Mouse (Mus musculus) CH12.LX (cell line): ENCODE measurements around the gene Jun. TPM values are rescaled to one million over a fixed set of nuclear protein-coding genes. Genes with fewer than 3 reads are reported as not detected.

Source experiments
- DNase-seq: peaks from one replicate; pipeline ENCODE4 v3.0.0-alpha.2; 2013; ENCODE audit errors: extremely low read depth
- H3K27ac ChIP-seq: 2 replicates; pipeline ENCODE4 v1.5.1; 2012; ENCODE audit warnings: low read depth, mild to moderate bottlenecking, control low read depth, moderate library complexity; ENCODE audit not compliant: insufficient read depth
- H3K27me3 ChIP-seq: replicated peaks from 2 replicates; pipeline ENCODE3; 2012; ENCODE audit warnings: inconsistent platforms
- H3K36me3 ChIP-seq, 2 experiments: replicated peaks in 1 of 2; 2 replicates each; pipeline versions ENCODE3 to v1.6.1; 2012; ENCODE audit warnings: inconsistent platforms in 1 of 2, low read length in 1 of 2, mild to moderate bottlenecking in 1 of 2, mixed read lengths in 1 of 2, moderate library complexity in 1 of 2; ENCODE audit not compliant: control insufficient read depth in 1 of 2, insufficient read depth in 1 of 2
- H3K4me1 ChIP-seq, 2 experiments: 2 replicates each; pipeline ENCODE4 v1.6.1; 2012; ENCODE audit warnings: inconsistent platforms in 1 of 2, moderate library complexity in 1 of 2; ENCODE audit not compliant: insufficient read depth in 2 of 2, control insufficient read depth in 1 of 2
- H3K4me2 ChIP-seq: 2 replicates; pipeline ENCODE4 v1.6.1; 2012; ENCODE audit warnings: low read depth, mild to moderate bottlenecking, control low read depth; ENCODE audit not compliant: poor library complexity, insufficient read depth, severe bottlenecking
- H3K4me3 ChIP-seq, 3 experiments: fragments of 150-350 bp in 1 of 3; sonication (generic) in 1 of 3; replicated peaks in 1 of 3; 2 replicates each; pipeline versions ENCODE3 to v1.5.1; 2011 to 2012; ENCODE audit warnings: low read depth in 2 of 3, low read length in 2 of 3, mild to moderate bottlenecking in 2 of 3, moderate library complexity in 2 of 3, control low read depth in 1 of 3, improper control_type of control experiment in 1 of 3, inconsistent platforms in 1 of 3, mixed read lengths in 1 of 3; ENCODE audit not compliant: poor library complexity in 1 of 3
- H3K79me2 ChIP-seq: replicated peaks from 2 replicates; pipeline ENCODE4 v1.6.1; 2012; ENCODE audit warnings: mild to moderate bottlenecking, moderate library complexity; ENCODE audit not compliant: control insufficient read depth, poor library complexity, insufficient read depth, severe bottlenecking; ENCODE audit errors: extremely low read depth
- H3K9ac ChIP-seq: 2 replicates; pipeline ENCODE4 v1.6.1; 2012; ENCODE audit warnings: low read depth, mild to moderate bottlenecking, control low read depth, moderate library complexity; ENCODE audit not compliant: insufficient read depth
- H3K9me3 ChIP-seq: replicated peaks from 2 replicates; pipeline ENCODE3; 2012; ENCODE audit warnings: low read length, inconsistent platforms, mixed read lengths
- CTCF ChIP-seq, 2 experiments: IDR thresholded peaks in 1 of 2; conservative IDR thresholded peaks in 1 of 2; 2 replicates each; pipeline ENCODE4 v1.5.1; 2011 to 2012; ENCODE audit warnings: low read depth in 2 of 2, low read length in 2 of 2, improper control_type of control experiment in 1 of 2, inconsistent platforms in 1 of 2, mild to moderate bottlenecking in 1 of 2, moderate library complexity in 1 of 2
- E2F4 ChIP-seq: IDR thresholded peaks from 2 replicates; pipeline ENCODE4 v1.6.1; 2011; ENCODE audit warnings: low read depth, low read length, improper control_type of control experiment; ENCODE audit not compliant: insufficient replicate concordance
- IRF4 ChIP-seq: IDR thresholded peaks from 2 replicates; pipeline ENCODE4 v1.6.1; 2014; ENCODE audit warnings: low read depth, mild to moderate bottlenecking, inconsistent platforms, low read length, improper control_type of control experiment
- JUND ChIP-seq: conservative IDR thresholded peaks from 2 replicates; pipeline ENCODE4 v1.6.1; 2011; ENCODE audit warnings: low read depth, low read length, improper control_type of control experiment
- MAFK ChIP-seq: IDR thresholded peaks from 2 replicates; pipeline ENCODE4 v1.6.1; 2011; ENCODE audit warnings: low read length, improper control_type of control experiment; ENCODE audit not compliant: insufficient replicate concordance
- MXI1 ChIP-seq: IDR thresholded peaks from 2 replicates; pipeline ENCODE4 v1.6.1; 2011; ENCODE audit warnings: mild to moderate bottlenecking, low read depth, low read length, improper control_type of control experiment
- POLR2AphosphoS2 ChIP-seq: IDR thresholded peaks from 2 replicates; pipeline ENCODE4 v1.6.1; 2011; ENCODE audit warnings: low read depth, low read length, improper control_type of control experiment
- RAD21 ChIP-seq: IDR thresholded peaks from 2 replicates; pipeline ENCODE4 v1.6.1; 2011; ENCODE audit warnings: low read depth, mild to moderate bottlenecking, low read length, improper control_type of control experiment, moderate library complexity
- SMC3 ChIP-seq: IDR thresholded peaks from 2 replicates; pipeline ENCODE4 v1.6.1; 2011; ENCODE audit warnings: low read depth, low read length, improper control_type of control experiment
- TBP ChIP-seq: conservative IDR thresholded peaks from 2 replicates; pipeline ENCODE4 v1.6.1; 2011; ENCODE audit warnings: low read depth, low read length, improper control_type of control experiment
- TCF12 ChIP-seq: IDR thresholded peaks from 2 replicates; pipeline ENCODE4 v1.6.1; 2014; ENCODE audit warnings: low read depth, mild to moderate bottlenecking, inconsistent platforms, low read length, improper control_type of control experiment
- ZMIZ1 ChIP-seq: IDR thresholded peaks from 2 replicates; pipeline ENCODE4 v1.6.1; 2012; ENCODE audit warnings: low read depth, mild to moderate bottlenecking, inconsistent platforms, low read length, improper control_type of control experiment
- ZNF384 ChIP-seq: IDR thresholded peaks from 2 replicates; pipeline ENCODE4 v1.6.1; 2012; ENCODE audit warnings: low read depth, low read length, improper control_type of control experiment, inconsistent platforms
- dilution Hi-C: fragments of 300-500 bp; cut with MboI; formaldehyde crosslinking; loops from 2 replicates; pipeline ENCODE4 v1.14.3; 2020; ENCODE audit warnings: low sequenced_read_pairs; ENCODE audit not compliant: extremely low pct_unique_long_range_greater_than_20kb, extremely low pct_ligation_motif_present
- in situ Hi-C: fragments of 300-500 bp; cut with MboI; formaldehyde crosslinking; loops from 3 replicates; pipeline ENCODE4 v1.14.3; 2019; ENCODE audit warnings: low sequenced_read_pairs, low pct_ligation_motif_present, low pct_unique_long_range_greater_than_20kb, mixed read lengths
- polyA plus RNA-seq: library from polyadenylated mRNA; unstranded; fragments of >175 nt; gene quantifications from 2 replicates; pipeline ENCODE4 v1.2.1, GENCODE M21; 2012; ENCODE audit warnings: low read depth; ENCODE audit not compliant: insufficient read length
- total RNA-seq, 2 experiments: library from RNA; depleted of rRNA; stranded (reverse); fragments of 300-350 nt in 1 of 2; fragments of >200 nt in 1 of 2; gene quantifications; 2 replicates each; pipeline ENCODE4 v1.2.3; 2012 to 2014

Gene Jun
- total and polyA plus RNA-seq, 3 experiments, result 7.2 to 15.0 (median 10.4) TPM

DNA sequence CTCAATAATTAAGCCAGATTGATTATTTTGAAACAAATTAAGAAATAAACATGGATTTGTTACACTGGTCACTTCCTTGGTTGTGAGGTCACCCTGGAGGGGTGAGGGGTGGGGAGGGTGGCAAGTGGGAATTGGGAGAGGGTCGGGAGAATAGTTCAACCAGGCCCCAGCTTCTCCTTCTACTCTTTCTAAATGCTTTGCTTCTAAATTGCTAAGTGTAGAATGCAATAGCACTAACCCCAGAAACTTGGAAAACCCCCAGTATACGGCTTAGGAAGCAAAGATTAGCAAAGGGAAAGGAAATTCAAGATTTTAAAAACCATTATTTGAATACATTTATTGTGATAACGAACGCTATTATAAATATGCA, 3.3 kb downstream of the Jun start:
- Histone ChIP-seq H3K4me3 (no peak overlapping the region), H3K4me2 (no peak overlapping the region)

DNA sequence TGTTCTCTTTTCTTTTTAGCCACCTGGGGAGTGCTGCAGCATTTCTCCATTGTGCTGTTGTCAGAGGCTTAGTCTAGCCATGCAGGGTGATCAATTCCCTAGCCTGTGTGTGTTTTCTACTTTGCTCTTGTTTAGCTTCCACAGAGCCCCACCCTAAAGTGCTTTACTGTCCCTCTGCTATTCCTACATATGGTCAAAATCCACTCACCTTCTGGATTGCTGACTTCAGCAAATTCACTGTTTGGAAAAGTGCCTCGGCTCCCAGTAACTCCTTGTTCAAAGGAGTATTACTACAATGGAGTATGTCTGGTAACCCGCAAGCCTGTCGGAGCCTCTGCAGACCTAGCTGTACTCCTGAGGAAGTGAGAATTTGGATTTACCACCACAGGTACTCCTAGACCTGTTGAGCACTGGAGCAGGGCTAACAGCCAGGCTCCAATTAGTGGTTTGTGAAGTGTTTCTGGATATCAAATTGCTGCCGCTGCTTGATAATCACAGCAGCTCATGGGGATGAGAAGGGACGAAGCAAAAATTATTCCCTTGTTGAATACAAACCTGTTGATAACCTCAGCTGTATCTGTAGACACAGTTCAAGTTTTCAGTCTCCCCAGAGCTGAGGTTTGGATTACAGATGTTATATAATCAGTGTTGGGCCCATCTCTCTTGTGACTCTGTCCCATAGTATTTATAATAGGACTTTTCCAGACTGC, 3.8 kb downstream of the Jun start:
- Histone ChIP-seq H3K4me1 (peaks cover 0 to 9% of the 10 kb centered on the region in 2 experiments; a peak in 3 of 4 replicates), H3K4me2 (no peak overlapping the region), H3K9me3 (no peaks in the 10 kb centered on the region), H3K4me3 (no peak overlapping the region), H3K36me3 (peaks cover 0 to 8% of the 10 kb centered on the region in 2 experiments), H3K79me2 (peaks cover 18% of the 10 kb centered on the region), H3K9ac (no peak overlapping the region), H3K27me3 (no peaks in the 10 kb centered on the region), H3K27ac (no peak overlapping the region)
- TF ChIP-seq POLR2AphosphoS2 (0 out of 2 replicates have a peak, but pooled peaks have one; percentile 14), JUND (no peak), MAFK (peak; percentile 81; the same call in 1 of the 2 replicates)
- in situ Hi-C loops (no loop called here), dilution Hi-C loops (no loop called here)
- DNase-seq, result no peak

More for the DNA sequence above, 3.3 kb downstream of the Jun start:
- H3K9ac ChIP-seq, result no peak overlapping the region
- in situ Hi-C loops, result no loop called here
- TF ChIP-seq MXI1 (no peak), TCF12 (no peak), ZMIZ1 (no peak), TBP (no peak)
- TF ChIP-seq, all 38 proteins: peak for 0
- dilution Hi-C loops, result no loop called here
- no peaks in the 10 kb centered on the region for H3K27me3 ChIP-seq
- peaks cover 0 to 8% of the 10 kb centered on the region in 2 experiments for H3K36me3 ChIP-seq
- H3K79me2 ChIP-seq, result peaks cover 18% of the 10 kb centered on the region
- H3K4me1 ChIP-seq, result peaks cover 0 to 9% of the 10 kb centered on the region in 2 experiments; a peak in 3 of 4 replicates
- DNase-seq, result no peak
- H3K9me3 ChIP-seq, result no peaks in the 10 kb centered on the region
- H3K27ac ChIP-seq, result no peak overlapping the region

DNA sequence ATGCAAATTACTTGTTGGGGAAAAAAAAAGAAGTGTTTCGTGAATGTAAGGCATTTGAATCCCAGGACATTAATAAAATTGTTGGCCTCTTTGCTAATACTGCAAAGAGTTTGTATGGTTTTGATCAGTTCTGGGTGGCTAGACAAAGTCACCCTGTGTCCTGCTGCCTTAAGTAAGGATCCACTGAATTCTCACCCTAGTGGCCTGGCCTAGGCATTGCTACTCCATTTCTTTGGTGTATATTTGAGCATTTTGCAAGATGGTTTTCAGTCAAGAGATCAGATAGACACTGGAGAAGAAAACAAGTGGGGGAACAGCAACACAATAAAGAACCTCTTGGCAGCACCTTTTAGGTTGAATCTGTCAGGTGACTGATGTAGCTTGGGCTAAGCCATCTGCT, 6.9 kb downstream of the Jun start:
- DNase-seq, result peak; percentile 41
- no peaks in the 10 kb centered on the region for H3K9me3 ChIP-seq
- no peaks in the 10 kb centered on the region for H3K27me3 ChIP-seq
- in situ Hi-C loops, result no loop called here
- peaks cover 0 to 9% of the 10 kb centered on the region in 2 experiments; a peak in 3 of 4 replicates for H3K4me1 ChIP-seq
- no peak overlapping the region for H3K9ac ChIP-seq
- H3K4me3 ChIP-seq, result no peak overlapping the region
- H3K36me3 ChIP-seq, result peaks cover 0 to 5% of the 10 kb centered on the region in 2 experiments
- no peak overlapping the region for H3K27ac ChIP-seq
- H3K4me2 ChIP-seq, result no peak overlapping the region
- H3K79me2 ChIP-seq, result peaks cover 6% of the 10 kb centered on the region
- dilution Hi-C loops, result no loop called here
- TF ChIP-seq RAD21 (peak; percentile 18), ZNF384 (no peak), CTCF (conservative IDR thresholded peaks at IDR 0.05 in 1 of 2, IDR thresholded peaks at IDR 0.05 in 1 of 2; ENCODE audit: low read depth in 2 of 2, low read length in 2 of 2) (peak; percentile 47 to 53), SMC3 (peak; percentile 17; the same call in 1 of the 2 replicates), IRF4 (no peak), E2F4 (no peak)
